36 mouse cellular contexts compared by ENCODE assay signal in the genomic region with DNA sequence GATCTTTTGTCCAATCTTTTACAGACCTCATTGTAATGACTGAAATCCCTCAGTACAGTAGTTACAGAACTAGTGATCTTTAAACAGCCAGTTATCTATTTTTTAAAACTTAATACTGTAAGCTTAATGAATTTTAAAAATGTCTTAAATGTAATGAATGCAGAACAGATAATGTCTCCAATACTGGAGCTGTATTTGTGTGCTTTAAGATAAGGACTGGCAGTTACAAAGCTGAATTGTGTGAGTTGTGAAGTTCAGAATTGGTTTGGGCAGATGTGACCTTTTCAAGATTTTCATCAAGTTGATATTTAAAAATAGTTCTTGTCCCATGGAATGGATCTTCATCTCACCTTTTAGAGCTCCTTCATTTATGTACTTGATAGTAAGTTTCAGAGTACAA. TPM values are rescaled to one million over a fixed set of nuclear protein-coding genes. Genes with fewer than 3 reads are reported as not detected.
DNase-seq lines count a peak whose midpoint lies in the region; ATAC-seq and TF ChIP-seq lines count a peak whose summit lies in the region.
"Had no signal": no experiment of that assay in that cellular context is flagged by ENCODE, and none has a peak within 500 bp of the region (broad histone marks: within the 10 kb centered on the region; RNA-seq: fewer than 3 reads in every experiment).

No protein-coding gene starts in this region.

- H3K4me3 ChIP-seq in MEL (ENCODE audit: control insufficient read depth in 1 of 2, insufficient read depth in 1 of 2, low read depth in 2 of 2, low read length in 2 of 2), result no peak overlapping the region
- no peak overlapping the region for H3K4me3 ChIP-seq in liver, embryonic 12.5 days
- no peak overlapping the region for H3K4me3 ChIP-seq in liver, embryonic 15.5 days (replicated peaks)
- H3K4me3 ChIP-seq in layer of hippocampus, adult 2 months, result no peak overlapping the region
- H3K4me3 ChIP-seq: embryonic facial prominence, embryonic 10.5 days; embryonic facial prominence, embryonic 13.5 days; erythroblast, embryonic 14.5 days; forebrain, embryonic 13.5 days; heart, adult 2 months; heart, embryonic 10.5 days; hindbrain, embryonic 12.5 days; hindbrain, embryonic 15.5 days had no signal

- no peaks in the 10 kb centered on the region for H3K9me3 ChIP-seq in MEL (replicated peaks; ENCODE audit: insufficient read depth, low read length)
- no peaks in the 10 kb centered on the region for H3K9me3 ChIP-seq in liver, embryonic 12.5 days (replicated peaks)
- H3K9me3 ChIP-seq in liver, embryonic 15.5 days (replicated peaks), result no peaks in the 10 kb centered on the region
- H3K9me3 ChIP-seq: embryonic facial prominence, embryonic 10.5 days; embryonic facial prominence, embryonic 13.5 days; forebrain, embryonic 13.5 days; heart, embryonic 10.5 days; hindbrain, embryonic 12.5 days; hindbrain, embryonic 15.5 days had no signal

- TF ChIP-seq POLR2A in MEL (IDR thresholded peaks at IDR 0.05; ENCODE audit: control insufficient read depth in 1 of 2, insufficient read depth in 1 of 2, low read depth in 1 of 2, low read length in 2 of 2, poor library complexity in 1 of 2), result no peak

- no peak; the same call in 1 of the 2 replicates for ATAC-seq in liver, embryonic 12.5 days
- no peak for ATAC-seq in liver, embryonic 15.5 days (ENCODE audit: insufficient read depth)
- peak; percentile 62; the same call in 1 of the 2 replicates for ATAC-seq in megakaryocyte-erythroid progenitor cell, adult 5-6 weeks (replicated peaks; ENCODE audit: low FRiP score, low TSS enrichment, poor library complexity, severe bottlenecking)
- ATAC-seq: CD4-positive, CD25-positive, alpha-beta regulatory T cell, adult 4 months; forebrain, embryonic 13.5 days; forebrain, embryonic 16.5 days; Patski had no signal

- H3K36me3 ChIP-seq in MEL (ENCODE audit: control insufficient read depth in 1 of 2, insufficient read depth in 2 of 2, low read length in 2 of 2), result peaks cover 8 to 44% of the 10 kb centered on the region in 2 experiments
- H3K36me3 ChIP-seq in liver, embryonic 12.5 days, result peaks cover 51% of the 10 kb centered on the region
- H3K36me3 ChIP-seq in liver, embryonic 15.5 days (replicated peaks), result peaks cover 33% of the 10 kb centered on the region

- TF ChIP-seq CTCF in MEL (IDR thresholded peaks at IDR 0.05 in 2 of 3, conservative IDR thresholded peaks at IDR 0.05 in 1 of 3; ENCODE audit: control insufficient read depth in 1 of 3, insufficient read depth in 1 of 3, low read depth in 2 of 3, low read length in 3 of 3, poor library complexity in 1 of 3, severe bottlenecking in 1 of 3), result no peak
- no peak for TF ChIP-seq CTCF in layer of hippocampus, adult 2 months (conservative IDR thresholded peaks at IDR 0.05)

- H3K27me3 ChIP-seq in MEL (ENCODE audit: control insufficient read depth in 1 of 2, insufficient read depth in 2 of 2, low read length in 2 of 2), result no peaks in the 10 kb centered on the region
- no peaks in the 10 kb centered on the region for H3K27me3 ChIP-seq in liver, embryonic 12.5 days (replicated peaks)
- H3K27me3 ChIP-seq in liver, embryonic 15.5 days, result no peaks in the 10 kb centered on the region
- H3K27me3 ChIP-seq: embryonic facial prominence, embryonic 13.5 days; forebrain, embryonic 13.5 days; hindbrain, embryonic 12.5 days; hindbrain, embryonic 15.5 days; Patski had no signal

- peak; percentile 42 for DNase-seq in MEL (ENCODE audit: low read depth, low spot score)
- DNase-seq in layer of hippocampus, adult 2 months (ENCODE audit: low spot score in 2 of 2), result no peak
- DNase-seq in spleen, postnatal 14 days (ENCODE audit: low spot score in 2 of 2), result no peak
- DNase-seq in thymus, adult 18-20 months, result no peak
- DNase-seq: adrenal gland, adult 2 months; adrenal gland, postnatal 14 days; cerebellum, adult 11-12 months; cerebellum, adult 8-10 months; cerebellum, postnatal 10 days; cerebellum, postnatal 36 days; embryo, embryonic 11 days; gastrocnemius, postnatal 10 days; gastrocnemius, postnatal 36 days; heart, adult 2 months had no signal

- peaks cover 11 to 25% of the 10 kb centered on the region in 2 experiments for H3K4me1 ChIP-seq in MEL (ENCODE audit: control insufficient read depth in 1 of 2, insufficient read depth in 2 of 2, low read length in 2 of 2)
- H3K4me1 ChIP-seq in liver, embryonic 12.5 days, result peaks cover 23% of the 10 kb centered on the region
- H3K4me1 ChIP-seq in liver, embryonic 15.5 days (replicated peaks), result peaks cover 11% of the 10 kb centered on the region
- H3K4me1 ChIP-seq: embryonic facial prominence, embryonic 10.5 days; embryonic facial prominence, embryonic 13.5 days; forebrain, embryonic 13.5 days; heart, embryonic 10.5 days; hindbrain, embryonic 12.5 days; hindbrain, embryonic 15.5 days had no signal

- TF ChIP-seq RAD21 in MEL (IDR thresholded peaks at IDR 0.05; ENCODE audit: low read depth, low read length), result no peak

- no peaks in the 10 kb centered on the region for H3K79me2 ChIP-seq in MEL (ENCODE audit: control insufficient read depth, insufficient read depth, low read length, poor library complexity)

- no peak overlapping the region for H3K9ac ChIP-seq in MEL (ENCODE audit: control insufficient read depth, low read depth, low read length, poor library complexity, severe bottlenecking)
- H3K9ac ChIP-seq in liver, embryonic 12.5 days, result 0 out of 2 replicates have a peak overlapping the region, but pooled peaks have one; percentile 35
- no peak overlapping the region for H3K9ac ChIP-seq in liver, embryonic 15.5 days
- H3K9ac ChIP-seq: embryonic facial prominence, embryonic 13.5 days; forebrain, embryonic 13.5 days; hindbrain, embryonic 12.5 days; hindbrain, embryonic 15.5 days had no signal

- H3K27ac ChIP-seq in MEL (ENCODE audit: control insufficient read depth, low read depth, low read length), result peak overlapping the region; percentile 61; the same call in 1 of the 2 replicates
- H3K27ac ChIP-seq in liver, embryonic 12.5 days, result peak overlapping the region; percentile 56; the same call in 1 of the 2 replicates
- 0 out of 2 replicates have a peak overlapping the region, but pooled peaks have one; percentile 56 for H3K27ac ChIP-seq in liver, embryonic 15.5 days (replicated peaks)
- no peak overlapping the region for H3K27ac ChIP-seq in layer of hippocampus, adult 2 months
- H3K27ac ChIP-seq: embryonic facial prominence, embryonic 10.5 days; embryonic facial prominence, embryonic 13.5 days; forebrain, embryonic 13.5 days; heart, adult 2 months; heart, embryonic 10.5 days; hindbrain, embryonic 12.5 days; hindbrain, embryonic 15.5 days had no signal

- no peak overlapping the region for H3K4me2 ChIP-seq in liver, embryonic 12.5 days
- H3K4me2 ChIP-seq in liver, embryonic 15.5 days, result no peak overlapping the region
- H3K4me2 ChIP-seq: embryonic facial prominence, embryonic 13.5 days; forebrain, embryonic 13.5 days; hindbrain, embryonic 12.5 days; hindbrain, embryonic 15.5 days had no signal

- TF ChIP-seq EP300 in MEL (IDR thresholded peaks at IDR 0.05; ENCODE audit: low read depth in 1 of 2, low read length in 2 of 2), result peak; percentile 86 to 87

TF ChIP-seq in MEL, 35 proteins besides CTCF, POLR2A, EP300 and RAD21 (continues in another document):
- TF ChIP-seq SMC3 (IDR thresholded peaks at IDR 0.05; ENCODE audit: low read depth, low read length) (no peak), MYC (IDR thresholded peaks at IDR 0.05; ENCODE audit: low read depth, low read length) (no peak), E2F4 (IDR thresholded peaks at IDR 0.05; ENCODE audit: borderline replicate concordance, low read depth, low read length) (no peak), ELF1 (IDR thresholded peaks at IDR 0.05; ENCODE audit: low read depth, low read length) (no peak)

RNA-seq across cellular contexts. Expression of a gene that starts 11.3 kb away (rescaled TPM):
- total RNA-seq in MEL (2012; rRNA removed), result not detected in 2 replicates
- under 1 TPM in 1 of 2 experiments, not detected in 1; 0.06 TPM for polyA plus RNA-seq in MEL (2012; ENCODE audit: insufficient read depth in 1 of 2, insufficient read length in 2 of 2, low read depth in 1 of 2, low replicate concordance in 2 of 2, missing spikeins in 1 of 2)
- polyA plus RNA-seq in liver, embryonic 12.5 days (2016; fragmentation: Nextera tagmentation; extraction: Ambion mirVana), result not detected in 2 replicates
- not detected in 2 replicates for polyA plus RNA-seq in liver, embryonic 15.5 days (2015; fragmentation: Nextera tagmentation; extraction: Ambion mirVana)
- not detected in 2 replicates for total RNA-seq in megakaryocyte-erythroid progenitor cell, adult 5-6 weeks (2014; fragmentation: Nextera tagmentation)
- total RNA-seq in megakaryocyte-erythroid progenitor cell, adult 5-6 weeks (2017), result not detected in 2 replicates
- total RNA-seq in layer of hippocampus, adult 2 months (2021), result not detected
- total RNA-seq: adrenal gland, postnatal 14 days; adrenal gland, postnatal 4 days; gastrocnemius, adult 18-20 months; gastrocnemius, postnatal 36 days; granulocyte monocyte progenitor cell, adult 5-6 weeks; heart, adult 2 months; heart, postnatal 25 days; hematopoietic stem cell, adult 5-6 weeks had no signal
- polyA plus RNA-seq: C2C12; CD4-positive, CD25-positive, alpha-beta regulatory T cell, adult 4 months; cortical plate, adult 2 months; embryonic facial prominence, embryonic 10.5 days; embryonic facial prominence, embryonic 13.5 days; erythroblast, embryonic 14.5 days; forebrain, embryonic 13.5 days; forebrain, embryonic 16.5 days; heart, embryonic 10.5 days; heart, embryonic 14.5 days; heart, postnatal 0 days; hindbrain, embryonic 12.5 days; hindbrain, embryonic 15.5 days; Patski had no signal

RNA-seq across cellular contexts. Expression of a gene that starts 30.5 kb away (rescaled TPM):
- total RNA-seq in MEL (2012; rRNA removed), result 13.0 and 14.7 TPM in 2 replicates
- 100 to 1,000 TPM in 1 of 2 experiments, 10 to 100 TPM in 1; 23.7 to 239 TPM for polyA plus RNA-seq in MEL (2012; ENCODE audit: insufficient read depth in 1 of 2, insufficient read length in 2 of 2, low read depth in 1 of 2, low replicate concordance in 2 of 2, missing spikeins in 1 of 2)
- polyA plus RNA-seq in liver, embryonic 12.5 days (2016; fragmentation: Nextera tagmentation; extraction: Ambion mirVana), result 8.1 and 8.6 TPM in 2 replicates
- polyA plus RNA-seq in liver, embryonic 15.5 days (2015; fragmentation: Nextera tagmentation; extraction: Ambion mirVana), result 4.6 and 5.0 TPM in 2 replicates
- 7.1 and 11.1 TPM in 2 replicates for total RNA-seq in megakaryocyte-erythroid progenitor cell, adult 5-6 weeks (2014; fragmentation: Nextera tagmentation)
- total RNA-seq in megakaryocyte-erythroid progenitor cell, adult 5-6 weeks (2017), result 14.3 and 17.2 TPM in 2 replicates
- total RNA-seq in layer of hippocampus, adult 2 months (2021), result 10 to 100 TPM; 11.8 to 14.3 TPM
- polyA plus RNA-seq: erythroblast, embryonic 14.5 days had no signal

RNA-seq across cellular contexts. Expression of a gene that starts 41.7 kb away (rescaled TPM):
- total RNA-seq in MEL (2012; rRNA removed), result 32.3 and 36.9 TPM in 2 replicates
- 10 to 100 TPM in 1 of 2 experiments, not detected in 1; 53.7 TPM for polyA plus RNA-seq in MEL (2012; ENCODE audit: insufficient read depth in 1 of 2, insufficient read length in 2 of 2, low read depth in 1 of 2, low replicate concordance in 2 of 2, missing spikeins in 1 of 2)
- 37.6 TPM in 2 replicates for polyA plus RNA-seq in liver, embryonic 12.5 days (2016; fragmentation: Nextera tagmentation; extraction: Ambion mirVana)
- 38.3 and 39.5 TPM in 2 replicates for polyA plus RNA-seq in liver, embryonic 15.5 days (2015; fragmentation: Nextera tagmentation; extraction: Ambion mirVana)
- 68.8 and 73.7 TPM in 2 replicates for total RNA-seq in megakaryocyte-erythroid progenitor cell, adult 5-6 weeks (2014; fragmentation: Nextera tagmentation)
- 69.0 and 78.2 TPM in 2 replicates for total RNA-seq in megakaryocyte-erythroid progenitor cell, adult 5-6 weeks (2017)
- total RNA-seq in layer of hippocampus, adult 2 months (2021), result 10 to 100 TPM; 32.6 to 33.7 TPM

RNA-seq across cellular contexts. Expression of a gene that starts 57.0 kb away (rescaled TPM):
- 8.1 and 8.9 TPM in 2 replicates for total RNA-seq in MEL (2012; rRNA removed)
- 10 to 100 TPM; 11.0 to 51.2 TPM for polyA plus RNA-seq in MEL (2012; ENCODE audit: insufficient read depth in 1 of 2, insufficient read length in 2 of 2, low read depth in 1 of 2, low replicate concordance in 2 of 2, missing spikeins in 1 of 2)
- polyA plus RNA-seq in liver, embryonic 12.5 days (2016; fragmentation: Nextera tagmentation; extraction: Ambion mirVana), result 10.9 and 11.0 TPM in 2 replicates
- 7.3 and 9.3 TPM in 2 replicates for polyA plus RNA-seq in liver, embryonic 15.5 days (2015; fragmentation: Nextera tagmentation; extraction: Ambion mirVana)
- 22.2 and 29.3 TPM in 2 replicates for total RNA-seq in megakaryocyte-erythroid progenitor cell, adult 5-6 weeks (2014; fragmentation: Nextera tagmentation)
- total RNA-seq in megakaryocyte-erythroid progenitor cell, adult 5-6 weeks (2017), result 32.3 and 32.7 TPM in 2 replicates
- 10 to 100 TPM; 47.7 to 50.4 TPM for total RNA-seq in layer of hippocampus, adult 2 months (2021)
